Mouse (Mus musculus) CD8-positive naive resting alpha-beta T cell, adult 2 months (primary cell): Measurements from ENCODE around the gene Clec12a.
"Not testable (repeated sequence)": the region's sequence is repeated elsewhere in the genome, so short reads cannot be mapped to it uniquely, and the experiment has no call there.

ENCODE experiments used
- DNase-seq, 2 experiments: peaks; one replicate each; pipeline ENCODE4 v3.0.0; 2022; ENCODE audit warnings: low read depth in 2 of 2, low spot score in 2 of 2

Clec12a gene

DNA sequence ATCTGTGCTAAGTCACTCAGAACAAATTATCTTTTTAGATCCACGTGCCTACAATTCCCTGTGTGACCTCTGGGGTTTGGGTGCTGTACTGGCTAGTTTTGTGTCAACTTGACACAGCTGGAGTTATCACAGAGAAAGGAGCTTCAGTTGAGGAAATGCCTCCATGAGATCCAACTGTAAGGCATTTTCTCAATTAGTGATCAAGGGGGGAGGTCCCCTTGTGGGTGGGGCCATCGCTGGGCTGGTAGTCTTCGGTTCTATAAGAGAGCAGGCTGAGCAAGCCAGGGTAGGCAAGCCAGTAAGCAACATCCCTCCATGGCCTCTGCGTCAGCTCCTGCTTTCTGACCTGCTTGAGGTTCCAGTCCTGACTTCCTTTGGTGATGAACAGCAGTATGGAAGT, at the start of gene Clec12a:
Gene Clec12a (plus strand): TSS at position 301 of the 400 bp plus-strand sequence.
- not testable (repeated sequence) for DNase-seq

DNA sequence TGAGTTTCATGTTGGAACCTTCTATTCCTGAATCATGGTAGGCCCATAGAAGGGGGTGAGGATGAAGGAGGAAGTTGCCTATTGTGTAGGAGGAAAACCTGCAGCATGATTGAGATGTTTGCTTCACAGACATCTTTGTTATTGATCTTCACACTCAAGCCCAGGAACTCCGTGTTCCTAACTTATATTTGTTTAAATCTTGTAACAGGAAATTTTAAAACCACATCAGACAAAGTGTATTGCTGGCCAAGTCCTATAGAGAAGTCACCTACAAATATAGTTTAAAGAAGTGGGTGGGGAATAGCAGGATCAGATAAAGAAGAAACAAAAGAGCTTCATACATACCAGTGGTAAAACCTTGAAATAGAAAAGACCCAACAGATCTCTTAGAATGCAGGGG, 38.3 kb upstream of the Clec12a start:
- DNase-seq, result no peak

DNA sequence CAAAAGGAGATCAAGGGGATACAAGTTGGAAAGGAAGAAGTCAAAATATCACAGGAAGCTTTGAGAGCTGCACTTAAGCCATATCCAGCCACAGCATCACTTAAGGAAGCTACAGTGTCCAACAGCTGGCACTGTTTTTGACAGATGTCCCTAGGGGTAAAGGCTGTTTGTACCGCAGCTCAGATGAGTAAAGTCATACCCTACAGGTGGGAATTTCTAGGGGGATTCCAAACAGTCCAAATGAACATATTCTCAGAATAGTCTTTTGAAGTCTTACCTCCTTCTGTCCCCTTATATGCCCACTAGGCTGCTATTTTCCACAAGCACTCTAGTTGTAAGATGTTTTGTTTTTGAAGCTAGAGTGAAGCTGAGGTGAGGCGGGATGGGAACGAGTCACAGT, 30.0 kb upstream of the Clec12a start:
- DNase-seq, result no peak

DNA sequence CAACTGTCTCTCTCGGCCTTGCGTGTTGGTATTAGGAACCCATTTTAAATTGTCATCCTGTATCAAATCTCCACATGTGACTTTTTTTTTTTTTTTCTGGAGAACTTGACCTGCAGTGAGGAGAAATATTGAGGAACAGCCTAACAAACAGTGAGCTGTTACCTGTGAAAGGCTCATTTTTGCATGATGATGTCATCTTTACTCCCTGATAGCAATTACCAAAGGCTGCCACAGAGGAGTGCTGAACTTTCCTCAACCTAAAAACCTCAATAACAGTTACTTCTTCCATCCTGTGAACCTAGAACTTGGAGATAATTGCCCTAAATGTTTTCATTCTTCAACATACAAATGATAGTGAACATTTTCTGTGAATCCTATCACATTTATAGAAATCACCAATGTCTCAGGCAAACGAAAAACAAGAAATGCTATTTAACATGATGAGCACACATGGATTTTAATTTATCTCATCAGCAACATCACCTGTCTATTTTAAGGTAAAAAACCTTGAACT, 27.8 kb upstream of the Clec12a start:
- no peak for DNase-seq

DNA sequence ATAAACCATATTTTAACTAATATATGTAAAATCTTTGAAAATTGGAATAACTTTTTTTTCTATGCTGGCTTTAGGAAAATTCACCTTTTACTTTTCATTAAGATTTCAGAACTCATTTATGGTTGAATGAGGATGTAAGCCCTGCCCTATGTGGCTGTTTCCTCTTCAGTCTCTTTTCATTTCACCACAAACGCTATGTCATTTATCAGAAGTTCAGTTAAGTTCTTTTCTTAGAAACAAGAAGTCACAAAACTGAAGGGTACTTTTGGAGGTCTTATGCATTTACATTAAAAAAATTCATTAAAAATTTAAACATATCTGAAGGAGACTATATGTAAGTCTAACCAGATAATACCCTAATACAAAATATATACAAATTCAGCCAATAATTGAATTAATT, 26.8 kb upstream of the Clec12a start:
- DNase-seq, result no peak

DNA sequence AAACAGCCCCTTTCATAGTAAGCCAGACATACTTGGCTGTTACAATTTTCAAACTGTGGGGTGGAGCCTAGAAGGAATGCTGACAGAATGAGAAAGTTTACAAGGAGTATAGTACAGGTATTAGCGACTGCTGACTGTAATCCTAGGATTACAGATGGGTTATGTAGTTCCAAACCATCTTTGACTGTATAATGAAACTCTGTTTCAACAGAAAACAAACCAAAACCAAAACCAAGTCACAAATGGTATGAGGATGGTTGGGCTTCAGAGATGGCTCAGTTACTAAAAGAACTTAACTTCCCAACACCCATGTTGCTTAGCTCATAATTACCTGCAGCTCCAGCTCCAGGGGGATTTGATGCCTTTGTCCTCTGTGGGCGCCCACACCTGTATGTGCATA, 26.0 kb upstream of the Clec12a start:
- no peak for DNase-seq

DNA sequence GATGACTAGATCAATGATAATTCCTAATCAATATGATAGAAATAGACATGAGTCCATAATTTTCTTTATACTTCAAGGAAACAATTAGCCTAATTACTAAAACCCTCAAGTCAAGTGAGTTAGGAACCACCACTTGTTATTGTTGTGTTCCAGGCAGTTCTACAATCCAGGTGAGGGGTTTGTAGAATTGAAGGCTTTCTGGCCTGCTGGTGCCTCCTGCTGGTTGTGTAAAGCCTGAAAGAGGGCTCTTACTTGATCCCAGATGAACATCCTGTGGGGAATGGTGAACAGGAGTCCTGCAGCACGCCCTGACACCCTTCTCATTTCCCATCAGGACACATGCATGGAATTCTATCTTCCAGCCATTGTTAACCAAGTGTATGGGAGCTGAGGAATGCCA, 24.1 kb upstream of the Clec12a start:
- peak in 1 of 2 experiments; percentile 20 for DNase-seq

DNA sequence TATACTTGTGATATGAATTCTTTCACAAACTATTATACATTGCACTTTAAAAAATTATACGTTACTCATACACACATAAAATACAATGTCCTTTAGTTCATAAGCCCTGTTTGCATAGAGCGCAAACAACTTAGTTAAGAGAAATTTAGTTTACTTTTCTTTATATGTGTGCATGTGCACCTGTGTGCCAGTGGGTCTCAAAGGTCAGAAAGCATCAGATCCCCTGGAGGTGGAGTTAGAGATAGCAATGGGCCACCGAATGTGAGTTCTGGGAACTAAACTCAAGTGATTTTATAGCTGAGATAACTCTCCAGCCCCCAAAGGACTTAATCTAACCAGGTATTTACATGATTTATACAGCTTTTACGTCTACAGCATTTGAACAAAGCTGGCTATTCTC, 23.2 kb upstream of the Clec12a start:
- no peak for DNase-seq

DNA sequence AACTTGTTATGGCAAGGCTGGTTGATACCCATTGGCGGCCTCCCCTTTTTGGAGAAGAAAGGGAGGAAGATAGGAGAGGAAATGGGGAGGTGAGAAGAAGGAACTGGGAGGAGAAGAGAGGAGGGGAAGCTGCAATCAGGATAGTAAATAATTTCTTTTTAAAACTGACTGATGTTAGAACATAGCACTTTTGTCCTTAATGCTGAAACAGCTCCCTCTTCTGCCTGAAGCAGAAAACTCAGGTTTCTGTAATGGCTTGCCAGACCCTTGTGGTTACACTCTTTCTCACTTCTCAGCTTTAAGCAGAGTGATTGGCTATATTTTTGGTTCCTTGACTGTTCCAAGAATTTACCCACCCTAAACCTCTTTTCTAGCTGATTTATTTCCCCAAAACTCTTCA, 16.5 kb upstream of the Clec12a start:
- peak in 1 of 2 experiments; percentile 18 for DNase-seq

DNA sequence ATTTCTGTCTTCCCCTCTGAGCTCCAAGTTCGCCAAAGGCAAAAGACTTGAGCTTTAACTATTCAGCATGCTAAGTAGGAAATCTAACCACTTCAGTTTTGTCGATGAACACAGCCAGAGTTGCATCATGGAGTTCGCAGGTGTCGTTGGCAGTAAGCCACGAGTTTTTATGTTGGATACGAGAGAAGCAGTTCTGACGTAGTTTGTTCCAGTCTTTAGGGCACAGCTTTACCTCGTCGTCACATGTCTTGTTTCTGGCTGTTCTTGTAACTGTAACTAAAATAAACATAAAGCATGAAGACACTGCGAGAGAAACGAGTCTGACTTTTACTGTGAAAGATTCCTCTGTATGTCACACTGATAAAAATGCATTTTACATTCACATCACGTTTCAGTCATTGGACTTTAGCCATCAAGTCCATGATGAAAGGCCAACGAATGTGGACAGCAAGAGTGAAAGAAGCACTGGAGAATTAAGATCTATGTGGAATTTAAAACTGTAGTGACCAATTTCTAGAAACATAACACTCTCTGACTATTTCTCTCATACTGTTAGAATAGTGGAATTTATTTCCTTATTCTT, 15.8 kb upstream of the Clec12a start:
- no peak for DNase-seq

DNA sequence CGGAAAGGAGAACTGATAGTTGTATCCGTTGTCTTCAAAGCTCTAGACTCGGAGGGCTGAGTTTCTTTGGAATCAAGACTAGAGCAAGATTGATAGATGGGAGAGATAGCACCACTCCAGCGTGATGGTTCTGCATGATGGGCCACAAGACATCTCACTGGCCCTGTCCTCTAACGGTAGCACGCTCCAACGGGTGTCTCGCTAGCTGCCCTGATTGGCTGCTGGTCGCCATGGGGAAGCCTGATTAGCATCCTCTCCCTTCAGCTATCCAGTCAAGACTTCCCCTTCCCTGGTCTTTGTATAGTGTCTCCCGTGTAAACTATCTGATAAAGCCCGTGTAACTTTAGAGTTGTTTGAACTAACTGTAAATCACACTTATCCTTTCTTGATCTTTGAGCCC, 10.9 kb upstream of the Clec12a start, which contains the start of gene 4922502D21Rik:
Gene 4922502D21Rik (minus strand): TSS at position 187 of the 400 bp plus-strand sequence.
- DNase-seq, result no peak

DNA sequence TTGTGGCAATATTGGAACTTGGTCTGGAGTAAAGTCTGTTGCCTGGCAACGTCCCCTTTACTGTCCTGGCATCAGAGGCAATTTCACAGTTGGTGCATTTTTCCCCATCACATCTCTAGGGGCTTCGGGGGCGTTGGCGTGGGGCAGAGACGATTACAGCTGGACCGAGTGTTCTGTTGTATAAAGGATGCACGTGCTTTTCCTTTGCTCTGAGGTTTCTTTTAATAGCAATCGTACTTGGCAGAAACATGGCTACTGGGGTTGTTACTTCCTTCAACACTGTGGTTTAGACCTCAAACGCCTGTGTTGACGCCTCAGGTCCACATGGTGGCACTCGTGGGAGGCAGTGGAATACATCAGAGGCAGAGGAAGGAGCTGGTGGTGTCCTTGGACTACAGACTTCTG, 8.8 kb upstream of the Clec12a start:
- peak; percentile 64 to 77 for DNase-seq

DNA sequence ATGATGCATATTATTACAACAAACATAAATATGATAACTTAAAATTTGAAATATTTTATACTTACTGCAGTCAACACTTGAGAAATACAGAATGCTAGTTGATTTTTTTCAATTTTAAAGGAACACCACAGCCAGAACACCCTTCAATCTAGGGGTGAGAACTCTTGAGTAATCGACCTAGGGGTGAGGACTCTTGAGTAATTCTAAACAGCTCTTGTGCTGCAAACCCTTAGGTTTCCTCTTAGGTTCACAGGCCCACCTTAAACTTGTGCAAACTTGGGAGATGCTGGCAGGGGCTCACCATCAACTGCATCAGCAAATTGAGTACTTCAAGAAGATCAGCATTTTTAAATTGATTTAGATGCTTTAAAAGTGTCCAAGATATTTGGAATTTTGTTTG, 4.7 kb upstream of the Clec12a start:
- no peak for DNase-seq

DNA sequence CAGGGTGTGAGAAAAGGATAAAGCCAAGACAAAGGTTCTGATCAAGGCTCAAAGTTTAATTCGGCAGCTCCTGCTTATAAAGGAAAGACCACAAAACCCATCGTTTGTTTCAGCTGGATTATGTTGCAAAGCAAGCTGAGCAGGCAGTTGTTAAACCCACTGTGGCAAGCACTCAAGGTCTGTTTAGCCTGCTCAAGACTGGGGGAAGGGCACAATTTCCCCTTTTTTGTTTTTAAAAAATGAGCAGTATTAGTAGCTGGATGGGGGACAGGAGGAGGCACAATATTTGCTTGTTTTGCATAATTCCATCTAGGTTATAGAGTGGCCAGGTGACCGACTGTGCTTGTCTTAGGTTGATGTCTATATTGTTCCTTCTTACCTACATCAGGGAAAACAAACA, 1.9 kb downstream of the Clec12a start:
- DNase-seq, result no peak

DNA sequence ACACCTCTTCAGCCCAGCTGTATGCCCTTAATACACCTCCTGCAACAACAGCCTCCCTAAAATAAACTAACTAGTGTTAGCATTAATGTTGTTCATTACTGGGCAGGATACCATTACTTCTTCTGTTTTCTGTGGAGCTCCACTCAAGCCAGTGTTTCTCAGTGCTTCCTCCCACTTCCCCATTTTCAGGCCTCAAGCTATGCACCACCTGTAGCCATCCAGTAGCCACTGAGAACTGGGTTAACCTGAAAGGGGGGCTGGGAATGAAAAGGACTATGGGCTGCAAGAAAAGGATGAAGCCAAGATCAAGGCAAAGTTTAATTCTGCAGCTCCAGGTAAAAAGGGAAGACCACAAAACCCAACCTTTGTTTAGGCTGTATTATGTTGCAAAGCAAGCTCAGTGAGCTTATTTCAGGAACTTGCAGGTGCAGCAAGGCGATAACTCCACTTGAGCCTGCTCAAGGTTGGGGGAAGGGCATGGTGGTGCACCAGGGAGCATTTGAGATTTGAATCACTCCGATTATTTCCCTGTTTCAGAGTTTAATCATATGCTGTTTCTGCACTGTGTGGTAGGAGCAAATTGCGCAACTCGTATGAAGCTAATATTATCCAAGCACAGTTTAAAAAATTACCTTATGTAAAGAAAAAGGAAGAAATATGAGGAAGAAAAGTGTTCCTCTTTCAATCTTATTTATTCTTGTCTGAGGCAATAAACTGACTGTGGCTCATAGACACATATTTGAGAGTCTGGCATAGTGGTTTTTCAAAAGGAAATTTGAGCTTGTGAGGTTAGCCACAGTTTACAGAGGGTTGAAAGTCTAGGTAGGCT, 7.2 kb downstream of the Clec12a start:
- no peak for DNase-seq

DNA sequence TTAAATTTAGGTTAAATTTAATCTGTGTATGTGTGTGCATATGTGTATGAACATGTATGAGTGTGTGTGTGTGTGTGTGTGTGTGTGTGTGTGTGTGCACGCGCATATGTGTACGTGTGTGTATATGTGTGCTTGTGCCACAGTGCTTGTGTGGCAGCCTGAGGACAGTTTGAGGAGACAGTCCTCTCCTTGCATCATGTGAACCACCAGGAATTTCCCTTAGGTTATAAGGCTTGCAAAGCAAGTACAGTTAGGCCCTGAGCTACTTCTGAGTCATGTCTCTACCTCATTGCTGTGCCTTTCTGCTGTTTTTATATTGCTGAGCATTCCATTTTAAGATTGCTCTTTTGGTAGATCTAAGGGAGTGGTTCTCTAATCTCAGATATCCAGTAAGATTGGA, 8.6 kb downstream of the Clec12a start:
- DNase-seq, result no peak

DNA sequence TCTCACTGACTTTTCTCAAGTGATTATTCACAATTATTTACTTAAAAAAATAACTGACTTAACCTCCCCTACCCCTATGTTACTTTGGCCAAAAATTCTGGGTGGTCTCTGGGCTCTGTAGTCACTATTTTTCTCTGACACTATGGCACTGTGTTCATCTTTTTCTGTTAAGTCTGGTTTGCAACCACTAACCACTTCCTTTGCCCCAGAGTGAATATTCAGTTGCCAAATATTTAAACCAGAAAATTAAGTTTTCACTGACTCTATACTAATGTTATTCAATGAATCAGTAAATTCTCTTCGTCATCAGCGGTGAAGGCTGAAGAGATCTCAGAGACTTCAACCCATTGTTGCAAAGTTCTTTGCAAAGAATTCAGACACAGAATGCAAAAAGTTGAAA, 13.3 kb downstream of the Clec12a start:
- DNase-seq, result peak in 1 of 2 experiments; percentile 2

DNA sequence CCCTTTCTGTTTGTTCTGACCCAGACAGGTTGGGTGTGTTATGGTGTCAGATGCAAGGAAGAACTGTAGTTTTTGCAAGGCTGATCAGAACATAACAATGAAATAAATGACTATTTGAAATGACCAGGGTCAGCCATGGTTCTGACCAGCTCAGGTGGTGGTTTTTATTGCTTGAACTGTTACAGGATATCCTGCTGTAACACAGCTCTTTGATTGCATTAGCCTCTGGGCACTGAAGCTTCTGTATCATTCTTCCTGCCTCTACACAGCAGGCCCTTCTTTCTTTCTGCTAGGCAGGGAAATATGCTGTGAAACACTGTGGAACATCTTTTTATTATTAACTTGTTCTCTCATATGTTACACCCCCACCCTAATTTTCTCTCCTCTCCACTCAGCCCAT, 13.9 kb downstream of the Clec12a start:
- no peak for DNase-seq

DNA sequence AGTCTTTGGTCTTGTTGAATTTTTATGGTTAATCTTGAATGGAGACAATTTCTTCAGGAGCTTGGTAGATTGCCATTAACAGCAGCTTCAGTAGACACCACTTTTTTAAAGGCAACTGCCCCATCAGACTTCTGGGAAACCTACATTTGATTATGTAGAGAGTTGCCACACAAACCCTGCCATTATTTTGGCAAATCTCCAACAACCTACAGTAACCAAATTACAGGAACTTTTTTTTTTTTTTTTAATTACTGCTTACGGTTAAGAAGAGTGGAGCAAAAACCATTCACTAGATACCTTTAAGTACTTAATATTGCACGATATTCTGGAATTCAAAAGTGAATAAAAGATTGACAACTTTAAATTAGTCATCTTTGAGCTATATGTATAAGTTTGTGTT, 17.0 kb downstream of the Clec12a start:
- no peak for DNase-seq

DNA sequence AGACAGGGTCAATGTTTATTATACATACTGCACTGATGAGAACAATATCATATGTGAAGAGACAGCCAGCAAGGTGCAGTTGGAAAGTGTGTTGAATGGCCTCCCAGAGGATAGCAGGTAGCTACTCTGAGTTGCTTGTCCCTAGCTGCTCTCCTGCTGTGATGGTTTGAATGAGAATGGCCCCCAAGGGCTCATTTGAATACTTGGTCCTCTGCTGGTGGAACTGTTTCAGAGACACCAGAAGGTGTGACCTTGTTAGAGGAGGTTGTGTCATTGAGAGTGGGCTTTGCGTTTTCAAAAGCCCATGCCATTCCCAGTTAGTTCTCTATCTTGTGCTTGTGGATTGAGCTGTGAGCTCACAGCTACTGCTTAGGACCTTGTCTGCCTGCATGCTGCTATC, 21.5 kb downstream of the Clec12a start:
- no peak for DNase-seq

DNA sequence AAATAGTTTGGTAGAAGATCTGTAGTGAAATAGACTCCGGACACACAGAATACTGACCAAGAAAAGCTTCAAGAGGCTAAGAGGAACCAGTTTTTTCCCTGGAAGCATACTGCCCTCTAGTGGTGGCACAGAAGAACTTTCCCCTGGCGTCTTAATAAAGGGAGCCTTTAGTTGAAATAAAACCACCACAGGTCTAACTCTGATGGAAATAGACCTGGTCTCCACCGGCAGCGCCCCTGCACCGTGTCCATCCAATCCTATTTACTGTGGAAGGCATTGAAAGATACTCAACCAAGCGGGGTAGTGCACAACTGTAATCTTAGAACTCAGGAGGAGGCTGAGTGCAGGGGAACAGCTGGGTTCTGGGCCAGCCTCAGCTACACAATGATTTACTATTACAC, 23.5 kb downstream of the Clec12a start:
- peak; percentile 33 to 59 for DNase-seq

DNA sequence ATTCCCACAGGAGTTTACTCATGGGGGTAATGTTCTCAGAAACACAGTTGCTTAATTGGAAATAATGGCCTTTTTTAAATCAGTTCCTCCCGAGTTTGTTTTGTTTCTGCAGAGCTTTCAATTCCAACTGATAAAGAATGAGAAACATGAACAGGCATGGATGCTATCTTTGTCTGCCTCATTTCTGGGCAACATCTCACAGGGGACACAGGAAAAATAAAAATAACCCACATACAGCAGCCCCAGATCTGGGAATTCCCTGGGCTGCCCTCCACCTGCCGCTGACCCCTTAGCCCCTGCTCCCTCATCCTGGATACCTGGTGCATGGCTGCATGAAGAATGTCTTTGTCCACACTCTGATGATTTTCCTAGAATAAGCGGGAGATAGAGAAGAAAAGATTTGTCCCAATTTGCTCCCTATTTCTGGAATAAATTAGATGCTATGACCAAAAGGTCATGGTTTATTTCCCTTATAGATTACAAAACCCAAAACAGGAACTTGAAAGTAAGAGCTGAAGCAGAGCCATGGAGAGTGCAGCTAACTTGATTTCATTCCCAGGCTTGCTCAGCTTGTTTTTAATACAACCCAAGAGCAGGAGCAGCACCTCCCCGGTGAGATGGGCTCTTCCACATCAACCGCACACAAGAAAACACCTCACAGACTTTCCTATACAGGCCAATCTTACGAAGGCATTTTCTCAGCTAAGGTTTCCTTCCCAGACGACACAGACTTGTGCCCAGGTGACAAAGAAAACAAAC, 27.1 kb downstream of the Clec12a start:
- DNase-seq, result no peak
